Mouse (Mus musculus) heart, postnatal 36 days (tissue): ENCODE measurements around the gene Uxs1. TPM values are rescaled to one million over a fixed set of nuclear protein-coding genes. Genes with fewer than 3 reads are reported as not detected.

Experiments used
- DNase-seq, 2 experiments: peaks; one replicate each; pipeline ENCODE4 v3.0.0; 2021 to 2022
- intact Hi-C: fragments of 180-260 bp; cut with DNase I; formaldehyde crosslinking; loops from one replicate; pipeline ENCODE4 v1.15.1; 2025
- total RNA-seq, 2 experiments: library from RNA; stranded (reverse); gene quantifications; 2 replicates each; pipeline ENCODE4 v1.2.3; 2021

Uxs1 gene
- total RNA-seq, 2 experiments from 2014 or later, result 7.6 to 10.1 TPM

- intact Hi-C loops, result no loop called here
- no peak for DNase-seq
Observed at GRCm38 (mm10) chr1:43809351-43809750, 18.2 kb downstream of the Uxs1 start.

- no peak for DNase-seq
- intact Hi-C loops, result no loop called here
Observed at GRCm38 (mm10) chr1:43803906-43804474, 23.6 kb downstream of the Uxs1 start.

GRCm38 (mm10) chr1:43798048-43798447 is 29.6 kb downstream of the Uxs1 start:
- intact Hi-C loops, result no loop called here
- no peak for DNase-seq

- intact Hi-C loops, result no loop called here
Observed at GRCm38 (mm10) chr1:43789765-43790164, 37.8 kb downstream of the Uxs1 start.

GRCm38 (mm10) chr1:43786711-43787110 is 40.9 kb downstream of the Uxs1 start:
- no peak for DNase-seq
- intact Hi-C loops, result no loop called here

More at GRCm38 (mm10) chr1:43789765-43790164, 37.8 kb downstream of the Uxs1 start:
- DNase-seq, result no peak

GRCm38 (mm10) chr1:43785316-43785715 is 42.3 kb downstream of the Uxs1 start:
- DNase-seq, result no peak
- intact Hi-C loops, result no loop called here

- intact Hi-C loops, result no loop called here
- DNase-seq, result no peak
Observed at GRCm38 (mm10) chr1:43783186-43783585, 44.4 kb downstream of the Uxs1 start.

GRCm38 (mm10) chr1:43782680-43783079 is 44.9 kb downstream of the Uxs1 start:
- intact Hi-C loops, result no loop called here
- no peak for DNase-seq

GRCm38 (mm10) chr1:43781672-43782071 is 45.9 kb downstream of the Uxs1 start:
- no peak for DNase-seq
- intact Hi-C loops, result no loop called here

GRCm38 (mm10) chr1:43781195-43781594 is 46.4 kb downstream of the Uxs1 start:
- intact Hi-C loops, result no loop called here
- no peak for DNase-seq

GRCm38 (mm10) chr1:43776106-43776505 is 51.5 kb downstream of the Uxs1 start:
- intact Hi-C loops, result no loop called here
- peak; percentile 17 to 18 for DNase-seq

- no peak for DNase-seq
- intact Hi-C loops, result no loop called here
Observed at GRCm38 (mm10) chr1:43774126-43774525, 53.5 kb downstream of the Uxs1 start.

- intact Hi-C loops, result no loop called here
Observed at GRCm38 (mm10) chr1:43772694-43773093, 54.9 kb downstream of the Uxs1 start.

GRCm38 (mm10) chr1:43770032-43770431 is 57.6 kb downstream of the Uxs1 start:
- no peak for DNase-seq
- intact Hi-C loops, result no loop called here

More at GRCm38 (mm10) chr1:43772694-43773093, 54.9 kb downstream of the Uxs1 start:
- DNase-seq, result no peak

GRCm38 (mm10) chr1:43769348-43769747 is 58.3 kb downstream of the Uxs1 start:
- intact Hi-C loops, result no loop called here
- DNase-seq, result no peak

GRCm38 (mm10) chr1:43768385-43768990 is 59.1 kb downstream of the Uxs1 start:
- intact Hi-C loops, result no loop called here
- DNase-seq, result no peak

- no peak for DNase-seq
- intact Hi-C loops, result no loop called here
Observed at GRCm38 (mm10) chr1:43766328-43766727, 61.3 kb downstream of the Uxs1 start.

- intact Hi-C loops, result no loop called here
- DNase-seq, result no peak
Observed at GRCm38 (mm10) chr1:43764481-43764880, 63.1 kb downstream of the Uxs1 start.

GRCm38 (mm10) chr1:43760085-43760484 is 67.5 kb downstream of the Uxs1 start:
- intact Hi-C loops, result loop anchor here (1.0 kb wide), 2 partner anchors 139 to 283 kb away; no protein-coding TSS in a partner anchor
- DNase-seq, result no peak

- no peak for DNase-seq
- intact Hi-C loops, result no loop called here
Observed at GRCm38 (mm10) chr1:43754448-43755312, 72.9 kb downstream of the Uxs1 start.

GRCm38 (mm10) chr1:43738519-43738894 is 89.1 kb downstream of the Uxs1 start:
- DNase-seq, result no peak
- intact Hi-C loops, result loop anchor here (1.0 to 5.0 kb wide), 3 partner anchors 291 to 601 kb away; no protein-coding TSS in a partner anchor
